Mouse (Mus musculus) spleen, postnatal 14 days (tissue): ENCODE data around the gene Mrpl39.

Experiments
- DNase-seq, 2 experiments: peaks; one replicate each; pipeline ENCODE4 v3.0.0; 2021 to 2022; ENCODE audit warnings: low spot score in 2 of 2

Mrpl39 gene

DNA sequence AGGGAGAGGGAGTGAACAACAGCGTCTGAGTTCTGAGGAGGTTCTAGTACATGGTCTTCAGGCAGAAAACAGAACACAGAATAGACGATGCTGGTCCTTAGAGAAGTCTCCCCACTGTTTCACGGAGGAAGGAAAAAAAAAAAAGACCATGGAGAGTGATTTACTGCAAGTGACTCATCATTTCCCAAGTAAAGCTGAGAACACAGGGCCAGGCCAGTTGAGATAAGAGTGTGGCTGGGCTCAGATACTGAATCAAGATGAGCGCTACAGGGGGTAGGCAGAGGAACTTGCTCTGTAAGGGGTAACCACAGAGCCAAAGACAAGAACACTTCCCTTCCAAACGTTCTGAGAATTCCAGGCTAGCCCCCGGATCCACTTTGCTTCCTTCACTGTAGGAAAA, 36.8 kb downstream of the Mrpl39 start:
- DNase-seq = no peak

- DNase-seq = no peak
These were observed 39.4 kb downstream of the Mrpl39 start for GRCm38 (mm10) chr16:84696178-84696577.

DNA sequence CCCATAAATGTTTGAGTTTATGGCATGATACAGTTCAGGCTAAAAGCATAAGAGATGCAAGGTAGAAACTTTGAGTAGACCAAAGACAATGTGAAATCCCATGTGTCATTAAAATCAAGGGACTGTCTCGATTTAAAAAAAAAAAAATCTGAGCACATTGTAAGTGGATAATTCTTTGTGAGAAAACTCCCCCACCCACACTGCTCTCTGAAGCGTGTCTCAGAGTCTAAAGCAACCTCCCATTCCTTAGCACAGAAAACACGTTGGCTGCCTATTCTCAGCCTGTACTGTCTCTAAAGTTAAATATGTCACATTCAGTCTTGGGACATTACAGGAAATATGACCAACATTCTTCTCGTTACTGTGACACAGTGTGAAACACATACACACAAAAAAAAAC, 53.6 kb downstream of the Mrpl39 start:
- no peak for DNase-seq

- no peak for DNase-seq
These were observed 54.8 kb downstream of the Mrpl39 start for GRCm38 (mm10) chr16:84680760-84681159.

DNA sequence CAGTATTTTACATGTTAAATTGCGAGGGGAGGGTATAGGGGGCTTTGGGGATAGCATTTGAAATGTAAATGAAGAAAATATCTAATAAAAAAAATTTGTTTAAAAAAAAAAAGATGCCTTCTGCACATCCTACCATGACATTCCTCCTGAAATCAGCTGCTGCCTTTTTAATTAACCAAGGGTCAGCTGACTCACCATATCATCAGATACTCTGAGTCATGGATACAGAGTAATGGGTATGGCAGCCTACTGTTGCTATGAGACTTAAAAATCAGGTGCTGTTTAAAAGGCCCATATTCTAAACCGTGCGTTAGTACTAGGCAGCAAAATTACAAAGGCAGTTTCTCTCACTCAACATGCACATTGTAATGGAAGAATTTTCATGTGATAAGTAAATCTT, 58.2 kb downstream of the Mrpl39 start:
- DNase-seq = no peak
